Mouse (Mus musculus) thymus, adult 2 months (tissue): ENCODE results near the gene Spsb3.

Experiments
- CTCF ChIP-seq: fragments of 200-500 bp; IDR thresholded peaks from 2 replicates; pipeline ENCODE4 v1.5.1; 2012; ENCODE audit warnings: mild to moderate bottlenecking, control low read depth, low read length, moderate library complexity, borderline replicate concordance; ENCODE audit not compliant: control insufficient read depth, poor library complexity, insufficient read depth; ENCODE audit errors: extremely low read depth
- POLR2A ChIP-seq: fragments of 200-500 bp; IDR thresholded peaks from 2 replicates; pipeline ENCODE4 v1.6.1; 2012; ENCODE audit warnings: mild to moderate bottlenecking, low read length, control low read depth, moderate library complexity; ENCODE audit not compliant: control insufficient read depth, poor library complexity, insufficient read depth; ENCODE audit errors: extremely low read depth

DNA sequence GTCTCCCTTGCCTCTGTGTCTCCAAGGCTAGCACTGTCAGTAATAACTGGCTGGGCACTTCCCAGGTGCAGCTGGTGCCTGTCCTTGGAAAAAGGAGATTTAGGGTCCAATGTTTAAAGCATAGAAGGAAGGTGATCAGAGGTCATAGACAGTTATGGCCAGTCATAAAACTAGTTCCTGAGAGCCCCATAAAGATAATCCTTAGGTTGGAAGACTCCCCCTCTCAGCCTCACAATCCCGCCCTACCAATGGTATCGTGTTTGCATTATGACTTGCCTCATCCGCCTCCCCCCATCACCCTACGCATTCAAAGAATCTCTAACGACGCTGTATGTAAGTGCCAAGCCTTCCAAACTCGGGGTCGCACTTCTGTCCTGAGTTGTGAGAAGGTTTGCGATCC is 41.9 kb upstream of the Spsb3 start:
- TF ChIP-seq CTCF = no peak
- no peak for TF ChIP-seq POLR2A
